Mouse (Mus musculus) forebrain, embryonic 13.5 days (tissue): ENCODE data around the gene Rilpl1. TPM values are rescaled to one million over a fixed set of nuclear protein-coding genes. Genes with fewer than 3 reads are reported as not detected.

Source experiments
- ATAC-seq: fragments of 200-750 bp; cut with Nextera tagmentation; 2 replicates; pipeline ENCODE4 v1.8.0; 2017
- H3K27ac ChIP-seq: fragments of 300-500 bp; sonication (generic); 2 replicates; pipeline ENCODE4 v1.5.1; 2015; ENCODE audit warnings: inconsistent platforms, mild to moderate bottlenecking, moderate library complexity
- H3K27me3 ChIP-seq: fragments of 300-500 bp; sonication (generic); 2 replicates; pipeline ENCODE4 v1.6.1; 2015; ENCODE audit warnings: mild to moderate bottlenecking, inconsistent platforms
- H3K36me3 ChIP-seq: fragments of 300-500 bp; sonication (generic); 2 replicates; pipeline ENCODE4 v1.6.1; 2015; ENCODE audit warnings: mild to moderate bottlenecking, inconsistent platforms; ENCODE audit not compliant: poor library complexity, severe bottlenecking
- H3K4me1 ChIP-seq: fragments of 300-500 bp; sonication (generic); 2 replicates; pipeline ENCODE4 v1.6.1; 2015; ENCODE audit warnings: inconsistent platforms
- H3K4me2 ChIP-seq: fragments of 300-500 bp; sonication (generic); 2 replicates; pipeline ENCODE4 v1.6.1; 2015; ENCODE audit warnings: inconsistent platforms, mild to moderate bottlenecking, moderate library complexity
- H3K4me3 ChIP-seq: fragments of 300-500 bp; sonication (generic); 2 replicates; pipeline ENCODE4 v1.5.1; 2015; ENCODE audit warnings: mild to moderate bottlenecking, inconsistent platforms
- H3K9ac ChIP-seq: fragments of 300-500 bp; sonication (generic); 2 replicates; pipeline ENCODE4 v1.6.1; 2015; ENCODE audit warnings: mild to moderate bottlenecking, inconsistent platforms
- H3K9me3 ChIP-seq: fragments of 300-500 bp; sonication (generic); replicated peaks from 2 replicates; pipeline ENCODE4 v1.6.1; 2016; ENCODE audit warnings: inconsistent platforms
- WGBS: fragments of 180-500 bp; shearing (Covaris S2); methylation state at CpG from one replicate; pipeline ENCODE4 v1.1.7; 2015; 5-methylcytosine and 5-hydroxymethylcytosine counted together
- polyA plus RNA-seq: library from polyadenylated mRNA; unstranded; fragments of >200 nt; fragmentation: Nextera tagmentation; extraction: Ambion mirVana; gene quantifications from 2 replicates; pipeline ENCODE4 v1.2.1, GENCODE M21; 2015

Gene Rilpl1
- polyA plus RNA-seq, 1 experiment from 2014 or later, result 10.4 TPM

DNA sequence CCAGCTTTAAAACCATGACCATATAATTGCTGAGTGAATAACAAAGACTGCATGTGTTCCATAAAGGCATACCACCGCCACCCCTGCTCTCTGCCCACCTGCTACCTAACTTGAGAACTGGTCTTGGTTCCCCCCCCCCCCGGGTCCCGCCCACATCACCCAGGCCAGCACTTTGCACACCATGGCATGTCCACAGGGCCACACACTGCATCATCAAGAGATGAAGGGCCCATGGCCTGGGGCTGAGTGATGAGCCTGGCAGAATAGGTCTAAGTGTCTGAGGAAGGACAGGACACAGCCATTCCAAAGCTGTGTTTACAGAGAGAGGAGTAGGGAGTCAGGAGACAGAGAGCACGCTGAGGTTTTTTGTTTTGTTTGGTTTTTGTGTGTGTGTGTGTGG is 2.8 kb downstream of the Rilpl1 start:
- Histone ChIP-seq H3K4me3 (peak overlapping the region; percentile 73; the same call in 1 of the 2 replicates), H3K4me2 (peak overlapping the region; percentile 79), H3K27me3 (no peaks in the 10 kb centered on the region), H3K4me1 (peaks cover 37% of the 10 kb centered on the region), H3K9ac (peak overlapping the region; percentile 73), H3K36me3 (0 out of 2 replicates have a peak, but pooled peaks cover 3% of the 10 kb centered on the region), H3K9me3 (no peaks in the 10 kb centered on the region), H3K27ac (no peak overlapping the region)
- WGBS, result 75% methylated on average over 4 of the region's 4 CpGs
- no peak for ATAC-seq

DNA sequence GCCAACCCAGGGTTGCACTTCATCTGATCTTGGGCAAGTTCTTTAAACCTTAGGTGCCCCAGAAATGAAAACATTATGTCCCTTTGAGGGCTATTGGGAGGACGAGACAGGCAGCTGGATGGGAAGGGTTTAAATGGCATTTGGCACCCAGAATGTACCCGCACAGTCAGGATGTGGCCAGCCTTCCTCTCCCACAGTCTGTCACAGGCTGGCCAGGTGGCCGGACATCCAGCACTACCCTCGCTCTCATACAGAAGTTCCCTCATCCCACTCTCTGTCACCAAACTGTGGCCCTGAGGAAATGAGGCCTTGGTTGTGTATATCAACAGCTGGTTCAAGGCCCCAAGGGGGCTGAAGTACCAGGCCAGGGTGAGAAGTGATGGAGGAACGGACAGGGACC is 6.2 kb downstream of the Rilpl1 start:
- peaks cover 20% of the 10 kb centered on the region for H3K4me1 ChIP-seq
- no peak for ATAC-seq
- H3K36me3 ChIP-seq, result peaks cover 14% of the 10 kb centered on the region
- H3K9me3 ChIP-seq, result no peaks in the 10 kb centered on the region
- H3K27ac ChIP-seq, result no peak overlapping the region
- no peak overlapping the region for H3K4me2 ChIP-seq
- H3K9ac ChIP-seq, result no peak overlapping the region
- 95% methylated on average over 5 of the region's 5 CpGs for WGBS
- H3K27me3 ChIP-seq, result no peaks in the 10 kb centered on the region
- no peak overlapping the region for H3K4me3 ChIP-seq

DNA sequence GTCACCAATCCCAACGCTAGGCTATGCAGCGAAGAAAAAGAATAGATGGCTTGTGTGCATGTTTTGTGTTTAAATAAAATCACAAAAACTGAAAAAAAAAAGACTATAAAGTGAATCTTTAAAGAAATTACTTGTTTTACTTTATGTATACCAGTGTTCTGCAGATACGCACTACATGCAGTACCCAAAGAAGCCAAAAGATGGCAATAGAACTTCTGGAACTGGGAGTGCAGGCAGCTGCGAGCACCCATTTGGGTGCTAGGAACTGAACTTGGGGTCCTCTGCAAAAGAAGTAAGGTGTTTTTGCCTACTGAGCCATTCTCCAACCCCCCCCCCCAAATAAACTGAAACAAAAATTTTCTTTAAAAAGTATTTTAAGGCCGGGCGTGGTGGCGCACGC is 8.2 kb downstream of the Rilpl1 start:
- Histone ChIP-seq H3K36me3 (peaks cover 23% of the 10 kb centered on the region), H3K27ac (no peak overlapping the region), H3K9ac (no peak overlapping the region), H3K4me2 (no peak overlapping the region), H3K27me3 (no peaks in the 10 kb centered on the region), H3K4me3 (no peak overlapping the region), H3K4me1 (peaks cover under 1% of the 10 kb centered on the region; the same call in 1 of the 2 replicates), H3K9me3 (no peaks in the 10 kb centered on the region)
- ATAC-seq, result no peak
- 92% methylated on average over 8 of the region's 8 CpGs for WGBS

DNA sequence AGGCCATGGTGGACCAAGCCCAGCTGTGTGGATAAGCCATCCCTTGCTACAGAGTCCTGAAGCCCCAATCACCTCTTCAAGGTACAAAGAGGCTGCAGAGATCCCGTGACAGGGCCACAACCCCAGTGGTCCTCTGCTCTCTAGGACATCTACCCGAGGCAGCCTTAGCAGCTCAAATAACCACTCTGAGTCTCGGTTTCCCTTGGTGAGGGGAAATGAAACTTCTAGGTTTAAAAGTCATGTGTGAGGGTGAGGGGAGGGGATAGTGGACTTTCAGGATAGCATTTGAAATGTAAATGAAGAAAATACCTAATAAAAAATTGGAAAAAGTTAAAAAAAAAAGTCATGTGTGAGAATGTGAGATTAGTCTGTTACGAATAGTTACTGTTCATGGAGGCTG is 9.6 kb downstream of the Rilpl1 start:
- 94% methylated on average over 4 of the region's 4 CpGs for WGBS
- Histone ChIP-seq H3K4me2 (no peak overlapping the region), H3K36me3 (peaks cover 33% of the 10 kb centered on the region), H3K27me3 (no peaks in the 10 kb centered on the region), H3K4me1 (no peaks in the 10 kb centered on the region), H3K4me3 (no peak overlapping the region), H3K27ac (no peak overlapping the region), H3K9me3 (no peaks in the 10 kb centered on the region), H3K9ac (no peak overlapping the region)
- no peak for ATAC-seq

DNA sequence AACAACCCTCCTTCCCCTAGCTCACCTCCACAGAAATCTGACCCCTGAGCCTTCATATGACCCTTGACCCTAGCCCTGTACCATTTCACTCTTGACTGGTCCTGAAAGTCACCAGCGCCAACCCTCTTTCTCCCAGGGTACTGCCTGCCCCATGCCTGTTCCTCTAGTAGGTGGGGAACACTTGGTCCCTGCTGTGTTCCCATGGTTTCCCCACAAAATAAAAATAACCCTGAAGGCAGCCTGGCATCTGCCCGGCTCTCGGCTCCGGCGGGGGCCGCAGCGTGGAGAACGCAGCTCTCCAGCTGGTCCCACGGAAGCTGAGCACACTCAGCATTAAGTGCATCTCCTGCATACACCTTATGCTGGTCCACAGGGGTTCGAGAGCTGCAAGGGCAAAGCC is 12.5 kb downstream of the Rilpl1 start:
- Histone ChIP-seq H3K9me3 (no peaks in the 10 kb centered on the region), H3K4me3 (no peak overlapping the region), H3K36me3 (peaks cover 37% of the 10 kb centered on the region), H3K9ac (no peak overlapping the region), H3K4me2 (no peak overlapping the region), H3K27me3 (no peaks in the 10 kb centered on the region), H3K27ac (no peak overlapping the region), H3K4me1 (no peaks in the 10 kb centered on the region)
- no peak for ATAC-seq
- 73% methylated on average over 10 of the region's 10 CpGs for WGBS

DNA sequence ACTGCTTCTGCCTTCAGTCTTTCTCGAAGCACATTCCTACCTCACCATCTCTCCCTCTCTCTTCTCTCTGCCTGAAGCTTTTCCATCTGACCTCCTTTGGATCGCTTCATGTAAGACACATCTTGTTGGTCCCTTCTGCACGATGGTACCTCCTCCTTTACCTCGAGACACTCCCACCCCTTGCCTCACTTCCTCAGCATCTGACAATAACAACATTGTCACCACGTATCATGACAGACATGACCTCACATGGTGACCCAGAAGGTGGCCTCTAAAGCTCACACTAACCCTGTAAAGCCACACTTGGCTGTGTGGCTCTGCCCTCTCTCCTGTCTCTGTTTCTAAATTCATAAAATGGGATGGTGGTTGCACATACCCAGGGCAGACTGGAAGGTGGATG is 15.4 kb downstream of the Rilpl1 start:
- WGBS, result 92% methylated on average over 5 of the region's 5 CpGs
- H3K27me3 ChIP-seq, result no peaks in the 10 kb centered on the region
- no peak overlapping the region for H3K4me3 ChIP-seq
- no peak overlapping the region for H3K4me2 ChIP-seq
- ATAC-seq, result no peak
- no peaks in the 10 kb centered on the region for H3K9me3 ChIP-seq
- no peak overlapping the region for H3K9ac ChIP-seq
- H3K4me1 ChIP-seq, result no peaks in the 10 kb centered on the region
- peaks cover 49% of the 10 kb centered on the region for H3K36me3 ChIP-seq
- no peak overlapping the region for H3K27ac ChIP-seq

DNA sequence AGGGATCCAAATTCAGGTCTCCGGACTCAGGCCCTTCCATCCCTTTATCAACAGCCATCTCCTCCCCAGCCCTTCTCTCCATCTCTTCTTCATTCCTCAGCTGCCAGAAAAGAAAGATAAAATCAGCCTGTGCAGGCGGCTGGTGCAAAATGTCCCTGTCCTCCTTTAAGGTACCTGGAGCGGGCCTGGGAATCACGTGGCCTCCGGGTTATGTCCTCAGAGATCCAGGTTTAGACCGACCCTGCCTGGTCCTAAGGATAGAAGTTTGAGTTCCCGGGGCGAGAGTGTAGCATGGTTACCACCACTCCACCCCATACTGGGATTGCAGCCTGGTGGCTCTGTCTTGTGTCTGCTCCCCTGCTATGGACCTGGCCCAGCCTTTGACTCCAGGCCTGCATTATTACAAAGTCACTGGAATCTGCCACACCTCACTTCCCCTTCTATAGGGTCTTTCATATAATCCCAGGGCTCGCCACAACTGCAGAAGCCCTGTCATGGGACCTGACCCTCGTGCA is 20.6 kb downstream of the Rilpl1 start:
- Histone ChIP-seq H3K27me3 (no peaks in the 10 kb centered on the region), H3K36me3 (peaks cover 34% of the 10 kb centered on the region), H3K9ac (no peak overlapping the region), H3K4me1 (no peaks in the 10 kb centered on the region), H3K4me3 (no peak overlapping the region), H3K27ac (no peak overlapping the region), H3K4me2 (no peak overlapping the region), H3K9me3 (no peaks in the 10 kb centered on the region)
- 91% methylated on average over 10 of the region's 10 CpGs for WGBS
- ATAC-seq, result no peak

DNA sequence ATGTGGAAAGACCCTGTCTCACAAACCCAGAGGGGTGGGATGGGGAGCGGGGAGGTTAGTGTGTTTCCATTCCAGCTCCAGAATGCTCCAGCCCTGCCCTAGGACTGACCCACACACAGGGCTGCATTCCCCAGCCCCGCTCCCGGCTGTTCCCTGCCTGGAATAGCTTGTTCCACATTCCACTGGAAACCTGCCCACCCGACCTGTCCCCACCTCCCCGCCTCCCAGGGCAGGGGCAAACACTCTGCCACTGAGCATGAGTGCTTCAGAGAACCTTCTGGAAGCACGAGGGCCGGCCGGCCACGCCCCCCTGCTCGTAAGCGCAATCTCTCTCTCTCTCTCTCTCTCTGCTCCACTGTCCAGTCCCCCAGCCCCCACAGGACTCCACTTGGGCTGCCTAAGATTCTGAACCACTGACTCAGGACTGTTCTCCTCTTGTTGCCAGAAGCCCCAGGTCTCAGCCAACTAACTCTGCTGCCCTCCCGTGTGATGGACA is 21.4 kb downstream of the Rilpl1 start:
- ATAC-seq, result no peak

DNA sequence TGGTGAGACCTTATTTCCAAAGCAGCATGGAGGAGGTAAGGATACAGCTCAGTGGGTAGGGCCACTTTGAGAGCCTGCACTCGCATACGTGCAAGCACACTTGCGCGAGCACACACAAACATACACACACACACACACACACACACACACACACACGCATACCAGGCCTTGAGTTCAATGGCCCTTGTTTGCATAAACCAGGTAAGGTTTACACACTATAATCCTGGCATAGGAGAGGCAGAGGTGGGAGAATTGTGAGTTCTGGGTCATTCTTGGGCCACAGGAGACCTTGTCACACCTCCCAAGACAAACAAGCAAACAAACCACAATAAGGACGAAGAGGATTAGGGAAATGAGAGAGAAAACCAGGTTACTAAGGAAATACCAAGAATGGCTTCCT is 22.0 kb downstream of the Rilpl1 start:
- no peak overlapping the region for H3K4me2 ChIP-seq
- H3K4me1 ChIP-seq, result no peaks in the 10 kb centered on the region
- no peak overlapping the region for H3K4me3 ChIP-seq
- ATAC-seq, result no peak
- no peaks in the 10 kb centered on the region for H3K9me3 ChIP-seq
- no peak overlapping the region for H3K9ac ChIP-seq
- no peak overlapping the region for H3K27ac ChIP-seq
- H3K36me3 ChIP-seq, result peaks cover 38% of the 10 kb centered on the region
- WGBS, result 98% methylated on average over 6 of the region's 6 CpGs
- no peaks in the 10 kb centered on the region for H3K27me3 ChIP-seq

More for the DNA sequence above, 21.4 kb downstream of the Rilpl1 start:
- no peak overlapping the region for H3K9ac ChIP-seq
- no peak overlapping the region for H3K4me2 ChIP-seq
- no peak overlapping the region for H3K27ac ChIP-seq
- H3K4me3 ChIP-seq, result no peak overlapping the region
- peaks cover 38% of the 10 kb centered on the region for H3K36me3 ChIP-seq
- H3K4me1 ChIP-seq, result no peaks in the 10 kb centered on the region
- no peaks in the 10 kb centered on the region for H3K9me3 ChIP-seq
- H3K27me3 ChIP-seq, result no peaks in the 10 kb centered on the region
- 77% methylated on average over 12 of the region's 12 CpGs for WGBS

DNA sequence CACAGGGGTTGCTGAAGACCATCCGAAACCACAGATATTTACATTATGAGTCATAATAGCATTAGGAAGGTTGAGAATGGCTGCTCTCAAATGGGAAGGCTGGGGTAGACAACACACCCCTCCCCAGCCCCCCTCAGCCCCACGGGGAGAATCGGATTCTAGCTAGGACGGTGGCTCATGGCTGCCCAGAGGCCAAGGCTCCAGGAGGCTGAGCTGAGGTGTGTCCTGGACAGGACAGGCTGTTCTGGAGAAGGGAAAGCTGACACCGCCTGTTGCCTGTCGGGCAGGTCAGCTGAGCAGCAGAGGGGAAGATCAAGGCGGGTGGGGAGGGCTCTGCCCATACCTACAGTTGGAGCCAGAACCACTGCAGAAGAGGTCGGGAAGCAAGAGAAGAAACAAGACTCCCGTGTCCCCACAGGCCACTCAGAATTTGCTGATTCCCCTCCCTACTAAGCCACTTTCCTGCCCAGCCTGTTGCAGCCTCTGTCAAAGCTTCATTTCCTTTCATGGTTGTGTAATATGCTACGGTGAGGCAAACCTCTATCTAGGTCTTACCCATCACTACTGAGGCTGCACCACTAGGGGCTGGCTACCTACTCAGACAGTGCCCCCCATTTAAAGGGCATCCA is 24.3 kb downstream of the Rilpl1 start:
- Histone ChIP-seq H3K27me3 (no peaks in the 10 kb centered on the region), H3K9ac (no peak overlapping the region), H3K9me3 (no peaks in the 10 kb centered on the region), H3K4me2 (no peak overlapping the region), H3K27ac (no peak overlapping the region), H3K4me1 (no peaks in the 10 kb centered on the region), H3K36me3 (peaks cover 32% of the 10 kb centered on the region), H3K4me3 (no peak overlapping the region)
- ATAC-seq, result no peak
- WGBS, result 83% methylated on average over 10 of the region's 10 CpGs

DNA sequence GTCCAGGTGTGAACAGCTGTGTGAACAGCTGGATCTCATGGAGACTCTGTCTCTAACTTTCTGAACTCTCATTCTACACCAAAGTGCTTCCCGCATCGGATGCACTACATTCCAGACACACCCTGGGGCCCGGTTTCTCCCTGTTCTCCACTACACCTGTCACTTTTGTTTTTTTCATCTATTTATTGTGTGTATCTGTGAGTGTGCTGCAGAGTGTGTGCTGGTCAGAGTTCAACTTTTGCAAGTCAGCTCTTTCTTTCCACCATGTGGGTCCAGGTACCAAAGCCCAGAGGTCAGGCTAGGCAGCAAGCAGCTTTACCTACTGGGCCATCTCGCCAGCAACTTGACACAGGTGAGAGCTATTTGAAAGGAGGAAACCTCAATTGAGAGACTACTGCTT is 26.0 kb downstream of the Rilpl1 start:
- WGBS, result 97% methylated on average over 4 of the region's 4 CpGs
- peaks cover 37% of the 10 kb centered on the region for H3K36me3 ChIP-seq
- H3K4me2 ChIP-seq, result no peak overlapping the region
- ATAC-seq, result no peak
- H3K27me3 ChIP-seq, result no peaks in the 10 kb centered on the region
- H3K9me3 ChIP-seq, result no peaks in the 10 kb centered on the region
- H3K27ac ChIP-seq, result no peak overlapping the region
- no peak overlapping the region for H3K9ac ChIP-seq
- no peaks in the 10 kb centered on the region for H3K4me1 ChIP-seq
- no peak overlapping the region for H3K4me3 ChIP-seq

DNA sequence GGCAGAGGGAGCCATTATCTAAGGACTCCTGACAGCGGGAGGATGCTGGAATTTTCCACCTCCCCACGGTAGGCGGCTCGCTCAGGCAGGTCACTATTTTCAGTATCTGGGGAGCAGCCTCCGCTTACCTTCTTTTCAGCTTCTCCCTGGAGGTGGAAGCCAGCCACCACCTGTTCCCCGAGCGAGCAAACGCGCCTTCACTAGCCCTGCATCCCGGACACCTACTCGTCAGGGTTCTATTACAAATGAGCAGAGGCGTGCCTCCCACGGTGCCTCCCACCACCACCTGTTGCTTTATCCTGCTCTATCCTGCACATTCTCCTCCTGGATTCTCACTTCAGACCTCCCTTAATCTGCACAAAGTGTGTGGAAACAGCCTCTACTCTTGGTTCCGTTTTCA is 27.4 kb downstream of the Rilpl1 start:
- H3K27ac ChIP-seq, result no peak overlapping the region
- H3K27me3 ChIP-seq, result no peaks in the 10 kb centered on the region
- peaks cover 32% of the 10 kb centered on the region for H3K36me3 ChIP-seq
- WGBS, result 63% methylated on average over 14 of the region's 14 CpGs
- H3K4me1 ChIP-seq, result no peaks in the 10 kb centered on the region
- H3K4me3 ChIP-seq, result no peak overlapping the region
- no peak overlapping the region for H3K4me2 ChIP-seq
- H3K9me3 ChIP-seq, result no peaks in the 10 kb centered on the region
- no peak overlapping the region for H3K9ac ChIP-seq
- no peak for ATAC-seq

DNA sequence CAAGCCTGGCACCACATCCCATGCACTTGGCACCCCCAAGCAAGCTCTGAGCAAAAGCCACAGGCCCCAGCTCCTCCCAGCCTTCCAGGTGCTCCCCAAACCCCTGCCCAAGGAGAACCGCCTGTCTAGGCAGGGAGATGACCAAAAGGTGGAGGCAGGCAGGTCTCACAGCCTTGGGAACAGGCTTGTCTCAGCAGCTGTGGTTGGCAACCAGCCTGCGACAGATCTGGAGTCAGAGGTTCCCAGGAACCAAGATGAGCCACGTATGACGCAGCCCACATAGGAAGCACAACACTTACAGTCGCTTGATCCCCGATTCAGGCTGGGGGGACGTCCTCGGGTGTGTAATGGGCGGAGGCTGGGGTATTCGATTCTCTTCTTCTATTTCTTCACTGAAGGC is 29.6 kb downstream of the Rilpl1 start:
- H3K9me3 ChIP-seq, result no peaks in the 10 kb centered on the region
- H3K4me2 ChIP-seq, result no peak overlapping the region
- H3K9ac ChIP-seq, result no peak overlapping the region
- H3K27ac ChIP-seq, result no peak overlapping the region
- H3K36me3 ChIP-seq, result peaks cover 37% of the 10 kb centered on the region
- WGBS, result 93% methylated on average over 10 of the region's 10 CpGs
- H3K4me3 ChIP-seq, result no peak overlapping the region
- H3K4me1 ChIP-seq, result no peaks in the 10 kb centered on the region
- H3K27me3 ChIP-seq, result no peaks in the 10 kb centered on the region
- ATAC-seq, result no peak
